Mouse (Mus musculus): ENCODE results near the gene Htr3a.

The Htr3a gene

GRCm38 (mm10) chr9:48910885-48911537 is at the start of gene Htr3a:
Gene Htr3a, minus strand, starts transcription at chr9:48911099.
- peak; percentile 8 for DNase-seq (ENCODE audit: low read depth)

- no peak for DNase-seq (ENCODE audit: low read depth)
These were observed 36.7 kb upstream of the Htr3a start for GRCm38 (mm10) chr9:48947565-48947964.

- DNase-seq (ENCODE audit: low read depth) = no peak
These were observed 31.4 kb upstream of the Htr3a start for GRCm38 (mm10) chr9:48942349-48942748.

GRCm38 (mm10) chr9:48929436-48929835 is 18.5 kb upstream of the Htr3a start:
- no peak for DNase-seq (ENCODE audit: low read depth)

GRCm38 (mm10) chr9:48928781-48929180 is 17.9 kb upstream of the Htr3a start:
- no peak for DNase-seq (ENCODE audit: low read depth)

- no peak for DNase-seq (ENCODE audit: low read depth)
These were observed 5.3 kb upstream of the Htr3a start for GRCm38 (mm10) chr9:48916011-48916788.

- no peak for DNase-seq (ENCODE audit: low read depth)
These were observed 6.5 kb downstream of the Htr3a start for GRCm38 (mm10) chr9:48904421-48904820.

GRCm38 (mm10) chr9:48903766-48904165 is 7.1 kb downstream of the Htr3a start:
- no peak for DNase-seq (ENCODE audit: low read depth)

- peak; percentile 74 for DNase-seq (ENCODE audit: low read depth)
These were observed 12.3 kb downstream of the Htr3a start for GRCm38 (mm10) chr9:48898551-48898950.

GRCm38 (mm10) chr9:48895819-48896536 is 14.9 kb downstream of the Htr3a start:
- DNase-seq (ENCODE audit: low read depth) = no peak

- DNase-seq (ENCODE audit: low read depth) = no peak
These were observed 16.1 kb downstream of the Htr3a start for GRCm38 (mm10) chr9:48894755-48895154.

- DNase-seq (ENCODE audit: low read depth) = peak; percentile 89
These were observed 16.9 kb downstream of the Htr3a start for GRCm38 (mm10) chr9:48893986-48894385.

GRCm38 (mm10) chr9:48889093-48889492 is 21.8 kb downstream of the Htr3a start:
- DNase-seq (ENCODE audit: low read depth) = no peak

GRCm38 (mm10) chr9:48872896-48873295 is 38.0 kb downstream of the Htr3a start:
- DNase-seq (ENCODE audit: low read depth) = no peak

GRCm38 (mm10) chr9:48866523-48867121 is 44.3 kb downstream of the Htr3a start:
- DNase-seq (ENCODE audit: low read depth) = no peak

GRCm38 (mm10) chr9:48865235-48865634 is 45.7 kb downstream of the Htr3a start:
- no peak for DNase-seq (ENCODE audit: low read depth)

- no peak for DNase-seq (ENCODE audit: low read depth)
These were observed 49.4 kb downstream of the Htr3a start for GRCm38 (mm10) chr9:48861481-48861880.

- DNase-seq (ENCODE audit: low read depth) = peak; percentile 76
These were observed 50.4 kb downstream of the Htr3a start for GRCm38 (mm10) chr9:48860526-48860845.

GRCm38 (mm10) chr9:48859828-48860525 is 50.9 kb downstream of the Htr3a start:
- no peak for DNase-seq (ENCODE audit: low read depth)

GRCm38 (mm10) chr9:48857944-48858343 is 53.0 kb downstream of the Htr3a start:
- peak; percentile 56 for DNase-seq (ENCODE audit: low read depth)

- DNase-seq (ENCODE audit: low read depth) = no peak
These were observed 54.7 kb downstream of the Htr3a start for GRCm38 (mm10) chr9:48856240-48856639.

- DNase-seq (ENCODE audit: low read depth) = no peak
These were observed 61.4 kb downstream of the Htr3a start for GRCm38 (mm10) chr9:48849531-48849930.
